Mouse (Mus musculus) heart, adult 2 months (tissue): ENCODE measurements around the gene Heatr1. TPM values are rescaled to one million over a fixed set of nuclear protein-coding genes. Genes with fewer than 3 reads are reported as not detected.

Experiments
- DNase-seq, 2 experiments: peaks; one replicate each; pipeline ENCODE4 v3.0.0; 2021
- H3K27ac ChIP-seq: fragments of 200-600 bp; 2 replicates; pipeline ENCODE4 v1.8.1; 2022
- H3K27me3 ChIP-seq: fragments of 200-500 bp; 2 replicates; pipeline ENCODE4 v1.6.1; 2012; ENCODE audit warnings: mild to moderate bottlenecking, low read length, inconsistent platforms, mixed read lengths; ENCODE audit not compliant: control insufficient read depth, insufficient read depth
- H3K36me3 ChIP-seq: fragments of 200-500 bp; 2 replicates; pipeline ENCODE4 v1.6.1; 2012; ENCODE audit warnings: low read length, inconsistent platforms; ENCODE audit not compliant: control insufficient read depth, insufficient read depth
- H3K4me1 ChIP-seq: fragments of 200-500 bp; 2 replicates; pipeline ENCODE4 v1.6.1; 2011; ENCODE audit warnings: low read length; ENCODE audit not compliant: control insufficient read depth, insufficient read depth
- H3K4me3 ChIP-seq: fragments of 200-600 bp; 2 replicates; pipeline ENCODE4 v1.8.1; 2022
- H3K79me2 ChIP-seq: fragments of 200-500 bp; replicated peaks from 2 replicates; pipeline ENCODE4 v1.6.1; 2012; ENCODE audit warnings: mild to moderate bottlenecking, inconsistent platforms, low read length, moderate library complexity, mixed read lengths; ENCODE audit not compliant: control insufficient read depth, insufficient read depth
- H3K9ac ChIP-seq: fragments of 200-500 bp; 2 replicates; pipeline ENCODE4 v1.6.1; 2012; ENCODE audit warnings: low read depth, mild to moderate bottlenecking, control low read depth, inconsistent platforms, low read length, mixed read lengths
- CTCF ChIP-seq: fragments of 200-600 bp; IDR thresholded peaks from 2 replicates; pipeline ENCODE4 v1.8.1; 2022; ENCODE audit warnings: antibody characterized with exemption, mild to moderate bottlenecking, moderate library complexity
- EP300 ChIP-seq: fragments of 200-500 bp; IDR thresholded peaks from 2 replicates; pipeline ENCODE4 v1.6.1; 2011; ENCODE audit warnings: low read depth, low read length, control low read depth; ENCODE audit not compliant: insufficient read depth
- POLR2A ChIP-seq: fragments of 200-500 bp; IDR thresholded peaks from 2 replicates; pipeline ENCODE4 v1.6.1; 2011; ENCODE audit warnings: mild to moderate bottlenecking, low read depth, low read length, control low read depth; ENCODE audit not compliant: insufficient read depth
- WGBS: fragments of 180-500 bp; shearing (Covaris S2); methylation state at CpG from one replicate; pipeline ENCODE4 v1.1.7; 2018; 5-methylcytosine and 5-hydroxymethylcytosine counted together
- intact Hi-C: fragments of 180-260 bp; cut with DNase I; formaldehyde crosslinking; loops from one replicate; pipeline ENCODE4 v1.15.1; 2025
- polyA plus RNA-seq: library from polyadenylated mRNA; depleted of rRNA; stranded (reverse); fragments of >200 nt; gene quantifications from 2 replicates; pipeline ENCODE4 v1.2.3, GENCODE M21; 2012
- total RNA-seq, 2 experiments: library from RNA; stranded (reverse); gene quantifications; 2 replicates each; pipeline ENCODE4 v1.2.3; 2021

Gene Heatr1
- total and polyA plus RNA-seq, 3 experiments: 7.4 to 16.1 (median 16.1) TPM

GRCm38 (mm10) chr13:12361486-12361885 is 33.3 kb upstream of the Heatr1 start:
- Histone ChIP-seq H3K79me2 (no peaks in the 10 kb centered on the region), H3K4me3 (no peak overlapping the region), H3K4me1 (no peaks in the 10 kb centered on the region; the same call in 1 of the 2 replicates), H3K27me3 (no peaks in the 10 kb centered on the region), H3K36me3 (no peaks in the 10 kb centered on the region), H3K9ac (no peak overlapping the region), H3K27ac (no peak overlapping the region)
- TF ChIP-seq EP300: no peak
- TF ChIP-seq POLR2A: no peak
- TF ChIP-seq CTCF: no peak
- intact Hi-C loops: no loop called here
- WGBS: 42% methylated on average over 4 of the region's 4 CpGs
- DNase-seq: no peak

GRCm38 (mm10) chr13:12369041-12369621 is 25.7 kb upstream of the Heatr1 start:
- intact Hi-C loops: loop anchor here (1.0 kb wide), 1 partner anchor 30 kb away; no protein-coding TSS in a partner anchor
- Histone ChIP-seq H3K4me1 (peaks cover 3% of the 10 kb centered on the region), H3K27me3 (no peaks in the 10 kb centered on the region), H3K36me3 (no peaks in the 10 kb centered on the region), H3K27ac (peak overlapping the region; percentile 96), H3K4me3 (peak overlapping the region; percentile 38), H3K79me2 (no peaks in the 10 kb centered on the region), H3K9ac (peak overlapping the region; percentile 56)
- 13% methylated on average over 8 of the region's 8 CpGs for WGBS
- peak; percentile 60 to 73 for DNase-seq
- TF ChIP-seq POLR2A (peak; percentile 18; the same call in 1 of the 2 replicates), EP300 (peak; percentile 44), CTCF (peak; percentile 28; the same call in 1 of the 2 replicates)

- Histone ChIP-seq H3K79me2 (no peaks in the 10 kb centered on the region), H3K9ac (peak overlapping the region; percentile 56), H3K27me3 (no peaks in the 10 kb centered on the region), H3K27ac (peak overlapping the region; percentile 96), H3K4me1 (peaks cover 3% of the 10 kb centered on the region), H3K4me3 (peak overlapping the region; percentile 38; the same call in 1 of the 2 replicates), H3K36me3 (no peaks in the 10 kb centered on the region)
- TF ChIP-seq EP300 (peak; percentile 100), POLR2A (0 out of 2 replicates have a peak, but pooled peaks have one; percentile 41), CTCF (no peak)
- peak; percentile 55 to 82 for DNase-seq
- intact Hi-C loops: loop anchor here (1.0 to 5.0 kb wide), 2 partner anchors 31 to 88 kb away; no protein-coding TSS in a partner anchor
- WGBS: 45% methylated on average over 11 of the region's 11 CpGs
Observed at GRCm38 (mm10) chr13:12369930-12370329, 24.9 kb upstream of the Heatr1 start.

GRCm38 (mm10) chr13:12372755-12373154 is 22.1 kb upstream of the Heatr1 start:
- DNase-seq: no peak
- intact Hi-C loops: loop anchor here (5.0 kb wide), 1 partner anchor 90 kb away; no protein-coding TSS in a partner anchor
- H3K27me3 ChIP-seq: no peaks in the 10 kb centered on the region
- no peak overlapping the region for H3K9ac ChIP-seq
- no peak overlapping the region for H3K27ac ChIP-seq
- H3K79me2 ChIP-seq: no peaks in the 10 kb centered on the region
- H3K4me3 ChIP-seq: no peak overlapping the region
- H3K36me3 ChIP-seq: no peaks in the 10 kb centered on the region
- peaks cover 3% of the 10 kb centered on the region for H3K4me1 ChIP-seq
- TF ChIP-seq EP300 (no peak), POLR2A (no peak), CTCF (no peak)
- 27% methylated on average over 3 of the region's 3 CpGs for WGBS

GRCm38 (mm10) chr13:12376778-12377177 is 18.0 kb upstream of the Heatr1 start:
- H3K79me2 ChIP-seq: no peaks in the 10 kb centered on the region
- H3K4me3 ChIP-seq: no peak overlapping the region
- 35% methylated on average over 1 of the region's 1 CpGs for WGBS
- no peak for DNase-seq
- H3K27ac ChIP-seq: no peak overlapping the region
- no peaks in the 10 kb centered on the region for H3K36me3 ChIP-seq
- H3K9ac ChIP-seq: no peak overlapping the region
- no peak for TF ChIP-seq POLR2A
- TF ChIP-seq CTCF: no peak
- no peak for TF ChIP-seq EP300
- no peaks in the 10 kb centered on the region for H3K4me1 ChIP-seq
- H3K27me3 ChIP-seq: no peaks in the 10 kb centered on the region
- intact Hi-C loops: no loop called here

GRCm38 (mm10) chr13:12384796-12385195 is 10.0 kb upstream of the Heatr1 start:
- no peaks in the 10 kb centered on the region for H3K36me3 ChIP-seq
- no peaks in the 10 kb centered on the region for H3K27me3 ChIP-seq
- H3K4me1 ChIP-seq: no peaks in the 10 kb centered on the region
- H3K79me2 ChIP-seq: 0 out of 2 replicates have a peak, but pooled peaks cover 1% of the 10 kb centered on the region
- intact Hi-C loops: loop anchor here (5.0 kb wide), 1 partner anchor 87 kb away; no protein-coding TSS in a partner anchor
- no peak overlapping the region for H3K27ac ChIP-seq
- DNase-seq: no peak
- TF ChIP-seq POLR2A: no peak
- TF ChIP-seq CTCF: no peak
- no peak for TF ChIP-seq EP300
- no peak overlapping the region for H3K4me3 ChIP-seq
- H3K9ac ChIP-seq: no peak overlapping the region
